Mouse (Mus musculus): Measurements from ENCODE around the gene Tomm6. TPM values are rescaled to one million over a fixed set of nuclear protein-coding genes. Genes with fewer than 3 reads are reported as not detected.

Tomm6 gene
- polyA plus RNA-seq, 1 experiment from 2014 or later, result 441 TPM

DNA sequence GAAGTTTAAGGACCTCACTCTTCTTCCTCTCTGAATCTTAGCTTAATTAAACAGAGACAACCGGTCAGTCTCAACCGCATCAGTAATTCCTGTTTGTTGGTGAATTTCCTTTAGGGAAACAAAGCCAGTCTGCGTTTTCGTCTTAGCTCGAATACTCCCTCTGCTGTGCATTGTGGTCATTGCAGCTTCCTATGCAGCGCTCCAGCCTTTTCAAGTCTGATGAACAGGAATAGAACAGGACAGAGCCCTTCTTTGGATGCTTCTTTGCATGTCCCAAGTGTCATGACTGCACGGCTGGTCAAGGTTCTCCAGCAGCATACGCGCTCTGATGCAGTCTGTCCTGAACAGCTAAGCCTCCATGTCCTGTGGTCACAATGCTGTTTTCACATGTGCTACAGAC lies 11.6 kb downstream of the Tomm6 start:
- WGBS, result 22% methylated on average over 9 of the region's 9 CpGs
- Histone ChIP-seq H3K4me1 (ENCODE audit: control insufficient read depth, insufficient read depth, low read length) (peaks cover 12% of the 10 kb centered on the region; the same call in 1 of the 2 replicates), H3K36me3 (ENCODE audit: control insufficient read depth, insufficient read depth, low read length) (peaks cover 12% of the 10 kb centered on the region; the same call in 1 of the 2 replicates)

DNA sequence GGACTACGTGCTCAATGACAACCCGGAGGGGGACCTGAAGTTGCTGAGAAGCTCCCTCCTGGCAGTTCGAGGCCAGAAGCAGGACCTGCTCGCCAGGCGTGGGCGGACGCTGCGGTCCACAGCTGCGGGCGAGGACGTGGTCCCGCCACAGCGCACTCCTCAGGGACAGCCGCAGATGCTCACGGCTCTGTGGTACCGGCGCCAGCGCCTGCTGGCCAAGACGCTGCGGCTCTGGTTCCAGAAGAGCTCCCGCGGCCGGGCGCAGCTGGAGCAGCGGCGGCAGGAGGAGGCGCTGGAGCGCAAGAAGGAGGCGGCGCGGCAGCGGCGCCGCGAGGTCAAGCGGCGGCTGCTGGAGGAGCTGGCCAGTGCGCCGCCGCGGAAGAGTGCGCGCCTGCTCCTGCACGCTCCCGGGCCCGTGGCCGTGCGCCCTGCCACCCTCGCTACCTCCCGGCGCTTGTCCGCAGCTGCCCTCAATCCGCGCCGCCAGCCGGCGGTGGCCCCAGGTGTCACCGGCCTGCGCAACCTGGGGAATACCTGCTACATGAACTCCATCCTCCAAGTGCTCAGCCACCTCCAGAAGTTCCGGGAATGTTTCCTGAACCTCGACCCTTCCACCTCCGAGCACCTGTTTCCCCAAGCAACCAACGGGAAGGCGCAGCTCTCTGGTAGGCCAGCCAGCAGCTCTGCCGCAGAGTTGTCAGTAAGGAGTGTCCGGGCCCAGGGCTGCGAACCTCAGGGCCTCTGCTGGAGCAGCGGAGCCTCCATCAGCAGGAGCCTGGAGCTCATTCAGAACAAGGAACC lies 15.7 kb downstream of the Tomm6 start:
- Histone ChIP-seq H3K27ac (replicated peaks; ENCODE audit: low read depth, low read length) (no peak overlapping the region), H3K36me3 (ENCODE audit: control insufficient read depth, insufficient read depth, low read length) (peaks cover 2% of the 10 kb centered on the region; the same call in 1 of the 2 replicates), H3K4me1 (ENCODE audit: control insufficient read depth, insufficient read depth, low read length) (peaks cover 12% of the 10 kb centered on the region; the same call in 1 of the 2 replicates), H3K9me3 (ENCODE audit: control insufficient read depth, low read length) (no peaks in the 10 kb centered on the region), H3K27me3 (ENCODE audit: control insufficient read depth, insufficient read depth, low read length) (peaks cover 2% of the 10 kb centered on the region; the same call in 1 of the 2 replicates), H3K9ac (ENCODE audit: low read length) (peak overlapping the region; percentile 55), H3K4me3 (ENCODE audit: low read depth, low read length) (peak overlapping the region; percentile 34), H3K4me2 (ENCODE audit: low read depth, severe bottlenecking) (peak overlapping the region; percentile 90)
- WGBS, result 4% methylated on average over 67 of the region's 68 CpGs
- ATAC-seq (ENCODE audit: insufficient number of reproducible peaks, low FRiP score, low TSS enrichment, low read depth) (peak; percentile 65; the same call in 1 of the 2 replicates), DNase-seq (ENCODE audit: low spot score) (peak; percentile 75)

More for the DNA sequence above, 11.6 kb downstream of the Tomm6 start:
- DNase-seq (ENCODE audit: low spot score), result peak; percentile 84
- no peak overlapping the region for H3K9ac ChIP-seq (ENCODE audit: low read length)
- H3K27ac ChIP-seq (replicated peaks; ENCODE audit: low read depth, low read length), result no peak overlapping the region
- H3K4me3 ChIP-seq (ENCODE audit: low read depth, low read length), result no peak overlapping the region
- no peak overlapping the region for H3K4me2 ChIP-seq (ENCODE audit: low read depth, severe bottlenecking)
- ATAC-seq (ENCODE audit: insufficient number of reproducible peaks, low FRiP score, low TSS enrichment, low read depth), result no peak
- H3K27me3 ChIP-seq (ENCODE audit: control insufficient read depth, insufficient read depth, low read length), result peaks cover 2% of the 10 kb centered on the region; the same call in 1 of the 2 replicates
- no peaks in the 10 kb centered on the region for H3K9me3 ChIP-seq (ENCODE audit: control insufficient read depth, low read length)

DNA sequence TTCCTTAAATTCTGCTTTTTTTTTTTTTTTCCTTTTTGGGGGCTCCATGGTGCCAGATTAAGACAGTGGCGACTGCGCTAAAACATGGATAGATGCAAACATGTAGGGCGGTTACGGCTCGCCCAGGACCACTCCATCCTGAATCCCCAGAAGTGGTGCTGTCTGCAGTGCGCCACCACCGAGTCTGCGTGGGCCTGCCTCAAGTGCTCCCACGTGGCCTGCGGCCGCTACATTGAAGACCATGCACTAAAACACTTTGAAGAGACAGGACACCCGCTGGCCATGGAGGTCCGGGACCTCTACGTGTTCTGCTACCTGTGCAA lies 16.2 kb downstream of the Tomm6 start:
- no peaks in the 10 kb centered on the region for H3K9me3 ChIP-seq (ENCODE audit: control insufficient read depth, low read length)
- DNase-seq (ENCODE audit: low spot score) (no peak), ATAC-seq (ENCODE audit: insufficient number of reproducible peaks, low FRiP score, low TSS enrichment, low read depth) (no peak)
- H3K9ac ChIP-seq (ENCODE audit: low read length), result peak overlapping the region; percentile 55; the same call in 1 of the 2 replicates
- H3K27me3 ChIP-seq (ENCODE audit: control insufficient read depth, insufficient read depth, low read length), result peaks cover 2% of the 10 kb centered on the region; the same call in 1 of the 2 replicates
- no peak overlapping the region for H3K27ac ChIP-seq (replicated peaks; ENCODE audit: low read depth, low read length)
- peak overlapping the region; percentile 34 for H3K4me3 ChIP-seq (ENCODE audit: low read depth, low read length)
- H3K4me1 ChIP-seq (ENCODE audit: control insufficient read depth, insufficient read depth, low read length), result peaks cover 12% of the 10 kb centered on the region; the same call in 1 of the 2 replicates
- 11% methylated on average over 14 of the region's 14 CpGs for WGBS
- peaks cover 2% of the 10 kb centered on the region; the same call in 1 of the 2 replicates for H3K36me3 ChIP-seq (ENCODE audit: control insufficient read depth, insufficient read depth, low read length)
- H3K4me2 ChIP-seq (ENCODE audit: low read depth, severe bottlenecking), result peak overlapping the region; percentile 90

DNA sequence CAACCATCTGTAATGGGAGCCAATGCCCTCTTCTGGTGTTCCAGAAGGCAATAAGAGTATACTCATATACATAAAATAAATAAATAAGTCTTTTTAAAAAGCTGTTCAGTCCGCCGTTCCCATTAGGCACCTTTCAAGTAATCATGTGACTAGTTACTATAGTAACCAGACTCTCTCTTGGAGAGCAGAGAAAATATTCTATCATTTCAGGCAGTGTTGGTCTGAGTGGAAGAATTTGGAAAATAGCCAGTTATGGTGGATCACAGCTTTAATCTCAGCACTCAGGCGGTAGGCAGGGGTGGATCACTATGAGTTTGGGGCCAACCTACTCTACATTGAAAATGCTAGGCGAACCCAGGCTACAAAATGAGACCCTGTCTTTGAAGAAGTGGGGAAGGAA lies 19.0 kb downstream of the Tomm6 start:
- ATAC-seq (ENCODE audit: insufficient number of reproducible peaks, low FRiP score, low TSS enrichment, low read depth) (no peak), DNase-seq (ENCODE audit: low spot score) (no peak)
- no peak overlapping the region for H3K4me2 ChIP-seq (ENCODE audit: low read depth, severe bottlenecking)
- 88% methylated on average over 4 of the region's 4 CpGs for WGBS
- H3K27ac ChIP-seq (replicated peaks; ENCODE audit: low read depth, low read length), result no peak overlapping the region
- peaks cover 12% of the 10 kb centered on the region; the same call in 1 of the 2 replicates for H3K4me1 ChIP-seq (ENCODE audit: control insufficient read depth, insufficient read depth, low read length)
- no peaks in the 10 kb centered on the region for H3K36me3 ChIP-seq (ENCODE audit: control insufficient read depth, insufficient read depth, low read length)
- H3K4me3 ChIP-seq (ENCODE audit: low read depth, low read length), result no peak overlapping the region
- H3K9ac ChIP-seq (ENCODE audit: low read length), result no peak overlapping the region
- peaks cover 2% of the 10 kb centered on the region; the same call in 1 of the 2 replicates for H3K27me3 ChIP-seq (ENCODE audit: control insufficient read depth, insufficient read depth, low read length)
- no peaks in the 10 kb centered on the region for H3K9me3 ChIP-seq (ENCODE audit: control insufficient read depth, low read length)

DNA sequence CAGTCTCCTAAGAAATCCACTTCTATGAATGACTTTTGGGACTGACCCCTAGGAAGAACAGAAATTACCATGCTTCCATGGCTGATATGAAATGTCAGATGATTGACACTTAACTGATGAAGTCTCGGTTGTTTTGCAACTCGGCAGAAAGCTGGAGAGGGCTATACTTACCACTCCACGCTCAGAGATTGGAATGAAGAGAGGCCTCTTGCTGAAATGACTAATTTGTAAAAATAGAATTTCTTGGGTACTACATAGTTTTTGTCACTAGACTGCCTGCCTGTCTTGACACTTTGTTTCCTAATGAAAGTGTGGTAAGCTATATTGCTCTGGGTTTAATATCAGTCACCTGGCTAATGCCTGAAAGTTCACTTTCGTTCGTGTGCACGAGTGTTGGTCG lies 23.7 kb downstream of the Tomm6 start:
- no peak for ATAC-seq (ENCODE audit: insufficient number of reproducible peaks, low FRiP score, low TSS enrichment, low read depth)
- no peak overlapping the region for H3K9ac ChIP-seq (ENCODE audit: low read length)
- H3K9me3 ChIP-seq (ENCODE audit: control insufficient read depth, low read length), result no peaks in the 10 kb centered on the region
- H3K27me3 ChIP-seq (ENCODE audit: control insufficient read depth, insufficient read depth, low read length), result no peaks in the 10 kb centered on the region
- no peaks in the 10 kb centered on the region for H3K4me1 ChIP-seq (ENCODE audit: control insufficient read depth, insufficient read depth, low read length)
- no peak for DNase-seq (ENCODE audit: low spot score)
- no peak overlapping the region for H3K4me3 ChIP-seq (ENCODE audit: low read depth, low read length)
- 91% methylated on average over 7 of the region's 7 CpGs for WGBS
- no peaks in the 10 kb centered on the region for H3K36me3 ChIP-seq (ENCODE audit: control insufficient read depth, insufficient read depth, low read length)
- H3K4me2 ChIP-seq (ENCODE audit: low read depth, severe bottlenecking), result no peak overlapping the region
- no peak overlapping the region for H3K27ac ChIP-seq (replicated peaks; ENCODE audit: low read depth, low read length)

DNA sequence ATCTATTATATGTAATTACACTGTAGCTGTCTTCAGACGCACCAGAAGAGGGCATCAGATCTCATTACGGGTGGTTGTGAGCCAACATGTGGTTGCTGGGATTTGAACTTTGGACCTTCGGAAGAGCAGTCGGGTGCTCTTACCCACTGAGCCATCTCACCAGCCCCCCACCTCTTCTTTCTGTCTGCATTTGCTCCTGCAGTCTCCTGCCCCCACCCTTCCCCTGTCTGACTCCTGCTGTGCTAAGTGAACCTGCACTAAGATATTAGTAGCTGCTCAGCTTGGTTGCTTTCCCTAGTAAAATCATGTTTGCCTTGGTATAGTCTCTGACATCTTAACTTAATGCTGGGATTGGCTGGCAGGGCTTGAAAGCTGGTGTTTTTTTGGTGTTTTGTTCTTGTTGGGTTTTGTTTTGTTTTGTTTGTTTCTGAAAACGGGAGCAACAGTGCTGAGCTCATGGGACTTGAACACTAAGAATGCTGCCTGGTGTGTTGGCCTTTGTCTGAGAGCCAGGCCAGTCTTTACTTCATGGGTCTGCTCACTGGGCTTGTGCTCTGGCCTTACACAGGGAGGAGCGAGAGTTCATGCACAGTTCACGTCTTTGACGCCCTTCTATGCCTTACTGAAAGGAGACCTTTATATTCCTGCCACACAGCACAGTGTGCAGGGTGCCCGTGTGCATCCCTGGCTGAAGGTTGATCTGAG lies 25.0 kb downstream of the Tomm6 start:
- Histone ChIP-seq H3K36me3 (ENCODE audit: control insufficient read depth, insufficient read depth, low read length) (no peaks in the 10 kb centered on the region), H3K27me3 (ENCODE audit: control insufficient read depth, insufficient read depth, low read length) (no peaks in the 10 kb centered on the region), H3K27ac (replicated peaks; ENCODE audit: low read depth, low read length) (no peak overlapping the region), H3K4me2 (ENCODE audit: low read depth, severe bottlenecking) (no peak overlapping the region), H3K4me3 (ENCODE audit: low read depth, low read length) (no peak overlapping the region), H3K9me3 (ENCODE audit: control insufficient read depth, low read length) (no peaks in the 10 kb centered on the region), H3K4me1 (ENCODE audit: control insufficient read depth, insufficient read depth, low read length) (no peaks in the 10 kb centered on the region), H3K9ac (ENCODE audit: low read length) (no peak overlapping the region)
- 72% methylated on average over 9 of the region's 9 CpGs for WGBS
- ATAC-seq (ENCODE audit: insufficient number of reproducible peaks, low FRiP score, low TSS enrichment, low read depth) (no peak), DNase-seq (ENCODE audit: low spot score) (no peak)

DNA sequence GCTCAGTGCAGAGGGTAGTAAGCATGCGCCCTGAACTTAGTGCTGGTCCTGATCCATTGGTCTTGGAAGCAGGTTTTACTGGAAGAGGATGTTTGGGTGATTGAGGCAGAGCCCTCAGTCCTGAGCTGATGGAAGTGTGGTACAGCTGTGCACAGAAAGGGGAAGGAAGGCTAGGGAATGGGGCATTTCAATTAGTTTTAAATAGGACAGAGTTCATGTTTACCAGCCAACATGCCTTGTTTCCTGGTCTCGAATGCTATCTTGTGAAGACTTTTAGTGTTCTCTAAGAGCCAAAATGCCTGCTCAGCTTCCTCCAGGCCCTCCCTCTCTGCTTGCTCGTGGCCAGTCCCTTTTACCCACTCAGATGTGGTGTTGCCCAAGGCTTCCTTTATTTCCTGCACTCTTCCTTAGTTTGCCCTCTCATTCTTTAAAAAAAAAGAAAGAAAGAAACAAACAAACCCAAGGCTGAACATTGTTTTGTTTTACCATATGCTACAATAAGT lies 29.4 kb downstream of the Tomm6 start:
- ATAC-seq (ENCODE audit: insufficient number of reproducible peaks, low FRiP score, low TSS enrichment, low read depth) (no peak), DNase-seq (ENCODE audit: low spot score) (no peak)
- WGBS, result 84% methylated on average over 3 of the region's 3 CpGs
- no peak overlapping the region for H3K4me3 ChIP-seq (ENCODE audit: low read depth, low read length)
- no peak overlapping the region for H3K4me2 ChIP-seq (ENCODE audit: low read depth, severe bottlenecking)
- no peaks in the 10 kb centered on the region for H3K4me1 ChIP-seq (ENCODE audit: control insufficient read depth, insufficient read depth, low read length)
- no peak overlapping the region for H3K9ac ChIP-seq (ENCODE audit: low read length)
- H3K27me3 ChIP-seq (ENCODE audit: control insufficient read depth, insufficient read depth, low read length), result no peaks in the 10 kb centered on the region
- no peaks in the 10 kb centered on the region for H3K9me3 ChIP-seq (ENCODE audit: control insufficient read depth, low read length)
- H3K27ac ChIP-seq (replicated peaks; ENCODE audit: low read depth, low read length), result no peak overlapping the region
- H3K36me3 ChIP-seq (ENCODE audit: control insufficient read depth, insufficient read depth, low read length), result no peaks in the 10 kb centered on the region

DNA sequence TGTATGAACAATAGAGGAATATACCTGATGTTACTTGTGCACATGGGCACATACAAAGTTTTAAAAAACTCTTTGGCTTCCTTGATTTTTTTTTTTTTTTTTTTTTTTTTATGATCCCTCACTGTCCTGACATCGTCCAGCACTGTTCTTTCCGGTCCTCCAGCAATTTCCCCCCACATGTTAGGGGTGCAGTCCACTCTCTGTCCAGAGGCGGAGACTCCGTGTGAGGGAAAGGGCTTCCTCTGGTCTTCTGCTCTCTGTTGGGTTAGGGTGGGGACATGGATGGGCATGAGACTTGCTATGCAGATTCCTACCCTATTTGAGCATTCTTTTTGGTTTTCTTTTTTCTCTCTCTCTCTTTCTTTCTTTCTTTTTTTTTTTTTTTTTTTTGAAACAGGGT lies 30.3 kb downstream of the Tomm6 start:
- Histone ChIP-seq H3K4me1 (ENCODE audit: control insufficient read depth, insufficient read depth, low read length) (no peaks in the 10 kb centered on the region), H3K9ac (ENCODE audit: low read length) (no peak overlapping the region), H3K36me3 (ENCODE audit: control insufficient read depth, insufficient read depth, low read length) (no peaks in the 10 kb centered on the region), H3K4me3 (ENCODE audit: low read depth, low read length) (no peak overlapping the region), H3K4me2 (ENCODE audit: low read depth, severe bottlenecking) (no peak overlapping the region), H3K9me3 (ENCODE audit: control insufficient read depth, low read length) (no peaks in the 10 kb centered on the region), H3K27ac (replicated peaks; ENCODE audit: low read depth, low read length) (no peak overlapping the region), H3K27me3 (ENCODE audit: control insufficient read depth, insufficient read depth, low read length) (no peaks in the 10 kb centered on the region)
- no peak for DNase-seq (ENCODE audit: low spot score)
- ATAC-seq (ENCODE audit: insufficient number of reproducible peaks, low FRiP score, low TSS enrichment, low read depth), result no peak
- WGBS, result 84% methylated on average over 4 of the region's 4 CpGs
